Mouse (Mus musculus): ENCODE measurements around the gene Tsku. TPM values are rescaled to one million over a fixed set of nuclear protein-coding genes. Genes with fewer than 3 reads are reported as not detected.
A peak's percentile ranks its signal among the peaks of the same experiment; 100 is the strongest.

Tsku gene
- polyA plus RNA-seq, 1 experiment from 2014 or later: 23.6 TPM

DNA sequence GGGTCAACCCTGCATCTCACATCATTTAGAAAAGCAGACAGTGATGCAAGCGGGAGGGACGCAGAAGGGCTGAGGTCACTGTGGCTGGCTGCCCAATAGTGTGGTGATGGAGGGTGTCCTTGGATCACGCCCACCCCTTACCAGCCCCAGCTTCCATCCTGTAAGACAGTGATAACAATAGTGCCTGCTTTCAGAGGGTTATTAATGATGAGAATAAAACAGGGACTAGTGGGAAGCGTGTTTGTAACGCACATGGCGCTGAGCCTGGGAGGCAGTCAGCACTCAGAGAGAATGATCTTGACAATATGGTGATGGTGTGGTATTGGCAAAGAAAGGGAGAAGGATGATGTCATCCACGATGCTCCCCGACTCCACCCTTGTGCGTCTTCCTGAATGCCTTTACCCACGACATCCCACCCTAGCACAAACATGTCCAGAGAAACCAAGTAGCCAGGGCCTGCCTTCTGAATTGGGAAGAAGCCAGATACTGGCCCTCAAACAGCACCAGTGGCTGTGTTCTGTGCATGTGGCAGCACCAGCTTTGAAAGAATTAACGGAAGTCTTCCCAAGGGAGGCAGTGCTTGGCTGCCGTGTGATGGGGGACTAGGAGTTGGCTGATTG, 27.9 kb upstream of the Tsku start:
- H3K4me2 ChIP-seq (ENCODE audit: low read depth, low read length): no peak overlapping the region
- H3K9ac ChIP-seq (ENCODE audit: low read depth, low read length): no peak overlapping the region
- DNase-seq (ENCODE audit: low spot score): no peak
- WGBS: 77% methylated on average over 12 of the region's 12 CpGs
- no peaks in the 10 kb centered on the region for H3K27me3 ChIP-seq (replicated peaks; ENCODE audit: control insufficient read depth, insufficient read depth, low read length)
- no peak overlapping the region for H3K4me3 ChIP-seq (ENCODE audit: low read depth, low read length)
- no peaks in the 10 kb centered on the region for H3K9me3 ChIP-seq (ENCODE audit: control insufficient read depth, low read length)
- H3K27ac ChIP-seq (replicated peaks; ENCODE audit: low read depth, low read length): no peak overlapping the region
- no peaks in the 10 kb centered on the region for H3K36me3 ChIP-seq (ENCODE audit: control insufficient read depth, insufficient read depth, low read length)
- ATAC-seq (ENCODE audit: low read depth): no peak
- peaks cover 8% of the 10 kb centered on the region; the same call in 1 of the 2 replicates for H3K4me1 ChIP-seq (ENCODE audit: control insufficient read depth, insufficient read depth, low read length)

DNA sequence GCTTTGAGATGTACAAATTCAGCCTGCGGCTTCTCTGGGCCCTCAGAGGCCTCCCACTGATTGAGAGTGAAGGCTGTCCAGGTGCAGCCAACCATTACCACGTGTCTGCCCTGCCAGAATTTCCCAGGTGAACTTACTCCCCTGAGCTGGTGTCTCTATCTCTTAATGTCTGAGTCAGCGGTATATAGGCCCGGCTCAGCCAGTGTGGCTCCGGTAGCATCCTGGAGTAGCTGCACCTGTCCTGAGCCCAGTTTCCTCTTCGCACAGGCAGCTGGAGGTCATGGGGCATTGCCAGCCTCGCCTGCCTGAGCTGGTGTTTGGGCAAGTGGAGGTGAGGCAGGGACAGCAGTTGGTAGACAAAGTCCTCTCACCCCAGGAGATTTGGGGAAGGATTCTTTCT, 26.1 kb upstream of the Tsku start:
- H3K9me3 ChIP-seq (ENCODE audit: control insufficient read depth, low read length): no peaks in the 10 kb centered on the region
- ATAC-seq (ENCODE audit: low read depth): no peak
- no peak overlapping the region for H3K9ac ChIP-seq (ENCODE audit: low read depth, low read length)
- no peak overlapping the region for H3K27ac ChIP-seq (replicated peaks; ENCODE audit: low read depth, low read length)
- WGBS: 83% methylated on average over 7 of the region's 7 CpGs
- H3K4me3 ChIP-seq (ENCODE audit: low read depth, low read length): no peak overlapping the region
- no peaks in the 10 kb centered on the region for H3K27me3 ChIP-seq (replicated peaks; ENCODE audit: control insufficient read depth, insufficient read depth, low read length)
- no peak overlapping the region for H3K4me2 ChIP-seq (ENCODE audit: low read depth, low read length)
- no peaks in the 10 kb centered on the region for H3K36me3 ChIP-seq (ENCODE audit: control insufficient read depth, insufficient read depth, low read length)
- peaks cover 8% of the 10 kb centered on the region; the same call in 1 of the 2 replicates for H3K4me1 ChIP-seq (ENCODE audit: control insufficient read depth, insufficient read depth, low read length)
- DNase-seq (ENCODE audit: low spot score): no peak

DNA sequence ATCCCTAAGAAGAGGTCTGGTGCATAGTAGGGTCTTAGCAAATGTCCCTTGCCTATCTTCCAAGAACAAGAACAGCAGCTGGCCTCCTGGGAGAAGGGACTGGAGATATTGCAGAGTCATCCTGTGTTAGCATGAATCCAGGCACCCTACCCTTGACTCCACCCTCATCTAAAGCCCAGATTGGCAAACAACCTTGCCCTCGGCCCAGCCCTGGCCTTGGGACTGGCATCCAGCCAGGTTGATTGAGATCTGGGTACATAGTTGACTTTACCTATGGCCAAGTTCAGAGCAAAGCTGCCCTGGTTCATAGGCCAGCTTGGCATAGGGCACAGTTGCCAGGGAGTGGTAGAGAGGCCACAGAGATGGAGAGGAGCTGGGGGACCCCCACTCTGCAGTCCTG, 24.0 kb upstream of the Tsku start:
- 93% methylated on average over 1 of the region's 1 CpGs for WGBS
- no peak overlapping the region for H3K4me3 ChIP-seq (ENCODE audit: low read depth, low read length)
- no peaks in the 10 kb centered on the region for H3K27me3 ChIP-seq (replicated peaks; ENCODE audit: control insufficient read depth, insufficient read depth, low read length)
- ATAC-seq (ENCODE audit: low read depth) (no peak), DNase-seq (ENCODE audit: low spot score) (no peak)
- no peak overlapping the region for H3K4me2 ChIP-seq (ENCODE audit: low read depth, low read length)
- no peak overlapping the region for H3K27ac ChIP-seq (replicated peaks; ENCODE audit: low read depth, low read length)
- no peaks in the 10 kb centered on the region for H3K9me3 ChIP-seq (ENCODE audit: control insufficient read depth, low read length)
- no peaks in the 10 kb centered on the region for H3K36me3 ChIP-seq (ENCODE audit: control insufficient read depth, insufficient read depth, low read length)
- no peak overlapping the region for H3K9ac ChIP-seq (ENCODE audit: low read depth, low read length)
- H3K4me1 ChIP-seq (ENCODE audit: control insufficient read depth, insufficient read depth, low read length): no peaks in the 10 kb centered on the region

DNA sequence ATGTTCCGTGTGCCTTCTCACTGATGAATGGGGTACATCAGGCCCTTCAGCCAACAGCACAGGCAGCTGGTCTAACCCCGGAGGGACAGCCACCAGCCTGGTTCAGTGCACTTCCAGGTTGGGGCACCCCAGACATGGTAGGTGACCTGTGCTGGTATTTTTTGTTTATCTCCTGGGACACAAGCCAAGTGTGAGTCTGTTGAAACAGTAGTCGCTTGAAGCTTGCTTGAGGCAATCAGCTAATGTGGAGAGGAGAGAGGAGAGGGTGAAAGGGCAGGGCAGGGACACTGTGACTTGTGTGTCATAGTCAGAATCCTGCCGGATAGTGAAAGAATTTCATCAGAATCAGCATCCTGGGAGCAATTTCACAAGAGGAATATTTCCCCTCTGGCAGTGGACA, 22.2 kb upstream of the Tsku start:
- 47% methylated on average over 4 of the region's 4 CpGs for WGBS
- Histone ChIP-seq H3K9ac (ENCODE audit: low read depth, low read length) (no peak overlapping the region), H3K36me3 (ENCODE audit: control insufficient read depth, insufficient read depth, low read length) (no peaks in the 10 kb centered on the region), H3K4me2 (ENCODE audit: low read depth, low read length) (no peak overlapping the region), H3K27me3 (replicated peaks; ENCODE audit: control insufficient read depth, insufficient read depth, low read length) (no peaks in the 10 kb centered on the region), H3K27ac (replicated peaks; ENCODE audit: low read depth, low read length) (no peak overlapping the region), H3K9me3 (ENCODE audit: control insufficient read depth, low read length) (no peaks in the 10 kb centered on the region), H3K4me1 (ENCODE audit: control insufficient read depth, insufficient read depth, low read length) (no peaks in the 10 kb centered on the region), H3K4me3 (ENCODE audit: low read depth, low read length) (no peak overlapping the region)
- no peak for DNase-seq (ENCODE audit: low spot score)
- no peak for ATAC-seq (ENCODE audit: low read depth)

DNA sequence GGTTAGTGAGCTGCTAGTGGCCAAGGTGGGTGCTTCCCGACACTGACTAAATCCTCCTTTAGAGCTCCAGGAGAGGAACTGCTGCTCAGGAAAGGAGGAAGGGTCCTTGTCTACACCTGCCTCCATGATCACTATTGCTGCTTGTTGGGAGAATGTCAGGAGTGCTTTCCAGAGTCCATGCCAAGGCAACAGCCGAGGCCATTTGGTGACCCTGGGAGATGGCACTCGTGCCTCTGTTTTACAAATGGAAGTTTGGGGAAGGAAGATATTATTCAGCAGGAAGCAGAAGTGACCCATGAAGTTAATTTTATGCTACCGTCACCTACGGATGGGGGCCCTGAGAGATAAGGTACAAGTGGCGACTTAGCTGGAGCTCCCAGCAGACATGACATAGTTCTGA, 21.7 kb upstream of the Tsku start:
- Histone ChIP-seq H3K4me3 (ENCODE audit: low read depth, low read length) (no peak overlapping the region), H3K27me3 (replicated peaks; ENCODE audit: control insufficient read depth, insufficient read depth, low read length) (no peaks in the 10 kb centered on the region), H3K9me3 (ENCODE audit: control insufficient read depth, low read length) (no peaks in the 10 kb centered on the region), H3K9ac (ENCODE audit: low read depth, low read length) (no peak overlapping the region), H3K27ac (replicated peaks; ENCODE audit: low read depth, low read length) (no peak overlapping the region), H3K4me1 (ENCODE audit: control insufficient read depth, insufficient read depth, low read length) (no peaks in the 10 kb centered on the region), H3K4me2 (ENCODE audit: low read depth, low read length) (no peak overlapping the region), H3K36me3 (ENCODE audit: control insufficient read depth, insufficient read depth, low read length) (no peaks in the 10 kb centered on the region)
- DNase-seq (ENCODE audit: low spot score) (no peak), ATAC-seq (ENCODE audit: low read depth) (no peak)
- 76% methylated on average over 6 of the region's 6 CpGs for WGBS

DNA sequence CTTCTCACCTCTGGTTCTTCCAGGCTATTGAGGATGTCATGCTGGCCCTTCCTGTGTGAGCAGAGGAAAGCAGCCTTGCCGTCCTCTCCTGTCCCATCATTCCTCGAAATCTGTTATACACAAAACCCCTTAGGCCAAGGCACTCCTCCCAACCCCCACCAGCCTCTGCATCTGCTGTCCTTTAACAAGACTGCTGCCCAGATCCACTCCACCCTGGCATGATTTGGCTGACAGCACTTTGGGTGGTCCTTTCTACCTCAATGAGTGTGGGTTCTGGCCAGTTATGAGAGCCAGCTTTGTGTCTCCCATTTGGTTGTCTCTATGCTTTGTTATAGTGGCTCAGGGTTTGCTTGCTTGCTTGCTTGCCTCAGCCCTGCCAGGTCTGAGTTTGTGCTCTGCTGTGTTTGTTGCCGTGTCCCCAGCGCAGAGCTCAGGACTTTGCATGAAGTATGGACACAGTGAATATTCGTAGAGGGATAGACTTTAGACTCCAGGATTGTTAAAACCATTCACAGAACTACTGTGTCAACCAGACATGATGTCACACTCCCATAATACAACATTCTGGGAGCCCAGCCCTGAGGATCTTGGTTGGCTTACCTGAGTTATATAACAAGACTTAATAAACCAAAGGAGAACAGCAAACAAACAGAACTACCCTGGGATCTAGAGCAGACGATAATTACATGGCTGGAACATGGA, 19.2 kb upstream of the Tsku start:
- Histone ChIP-seq H3K4me1 (ENCODE audit: control insufficient read depth, insufficient read depth, low read length) (no peaks in the 10 kb centered on the region), H3K9me3 (ENCODE audit: control insufficient read depth, low read length) (no peaks in the 10 kb centered on the region), H3K9ac (ENCODE audit: low read depth, low read length) (no peak overlapping the region), H3K27ac (replicated peaks; ENCODE audit: low read depth, low read length) (no peak overlapping the region), H3K27me3 (replicated peaks; ENCODE audit: control insufficient read depth, insufficient read depth, low read length) (no peaks in the 10 kb centered on the region), H3K4me3 (ENCODE audit: low read depth, low read length) (no peak overlapping the region), H3K36me3 (ENCODE audit: control insufficient read depth, insufficient read depth, low read length) (no peaks in the 10 kb centered on the region), H3K4me2 (ENCODE audit: low read depth, low read length) (no peak overlapping the region)
- DNase-seq (ENCODE audit: low spot score): no peak
- 60% methylated on average over 6 of the region's 6 CpGs for WGBS
- ATAC-seq (ENCODE audit: low read depth): peak; percentile 39; the same call in 1 of the 2 replicates

DNA sequence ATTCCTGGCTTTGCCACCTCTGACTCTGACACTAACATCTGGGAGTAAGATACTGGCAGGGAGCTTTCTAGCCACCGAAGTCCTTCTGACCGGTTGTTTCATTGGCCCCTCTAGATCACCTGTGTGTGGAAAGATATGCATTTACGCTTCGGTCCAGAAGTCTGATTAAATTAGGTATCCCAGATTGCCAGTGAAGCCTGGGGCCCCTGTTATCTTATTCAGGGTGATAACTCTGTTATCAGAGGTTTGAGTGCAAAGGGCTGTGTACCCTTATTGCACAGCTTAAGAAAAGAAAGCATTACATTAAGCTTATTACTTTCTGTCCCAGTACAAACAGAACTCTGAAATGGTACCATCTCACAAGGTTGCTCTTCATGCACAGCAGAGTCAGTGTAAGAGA, 18.1 kb upstream of the Tsku start:
- Histone ChIP-seq H3K27ac (replicated peaks; ENCODE audit: low read depth, low read length) (no peak overlapping the region), H3K4me3 (ENCODE audit: low read depth, low read length) (no peak overlapping the region), H3K4me1 (ENCODE audit: control insufficient read depth, insufficient read depth, low read length) (no peaks in the 10 kb centered on the region), H3K4me2 (ENCODE audit: low read depth, low read length) (no peak overlapping the region), H3K27me3 (replicated peaks; ENCODE audit: control insufficient read depth, insufficient read depth, low read length) (no peaks in the 10 kb centered on the region), H3K9me3 (ENCODE audit: control insufficient read depth, low read length) (no peaks in the 10 kb centered on the region), H3K9ac (ENCODE audit: low read depth, low read length) (no peak overlapping the region), H3K36me3 (ENCODE audit: control insufficient read depth, insufficient read depth, low read length) (no peaks in the 10 kb centered on the region)
- ATAC-seq (ENCODE audit: low read depth) (no peak), DNase-seq (ENCODE audit: low spot score) (no peak)
- WGBS: 88% methylated on average over 4 of the region's 4 CpGs

DNA sequence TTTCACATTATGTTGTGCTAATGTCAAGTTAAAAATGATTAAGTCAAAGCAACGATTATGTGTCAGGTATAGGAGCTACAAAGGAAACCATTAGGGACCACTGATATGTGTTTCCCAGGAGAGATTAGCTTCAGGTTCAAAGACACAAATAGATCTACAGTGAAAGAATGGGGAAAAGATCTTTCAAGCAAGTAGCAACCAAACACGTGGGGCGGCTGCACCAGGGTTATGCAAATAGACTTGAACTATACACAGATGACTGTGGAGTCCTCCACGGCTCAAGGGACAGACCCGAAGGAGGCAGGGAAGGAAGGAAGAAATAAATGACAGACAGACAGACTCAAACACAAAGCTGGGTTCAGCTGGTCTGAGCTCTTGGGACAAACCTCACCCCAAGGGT, 16.1 kb upstream of the Tsku start:
- Histone ChIP-seq H3K9me3 (ENCODE audit: control insufficient read depth, low read length) (no peaks in the 10 kb centered on the region), H3K9ac (ENCODE audit: low read depth, low read length) (no peak overlapping the region), H3K27me3 (replicated peaks; ENCODE audit: control insufficient read depth, insufficient read depth, low read length) (no peaks in the 10 kb centered on the region), H3K4me1 (ENCODE audit: control insufficient read depth, insufficient read depth, low read length) (no peaks in the 10 kb centered on the region), H3K27ac (replicated peaks; ENCODE audit: low read depth, low read length) (no peak overlapping the region), H3K4me2 (ENCODE audit: low read depth, low read length) (no peak overlapping the region), H3K4me3 (ENCODE audit: low read depth, low read length) (no peak overlapping the region), H3K36me3 (ENCODE audit: control insufficient read depth, insufficient read depth, low read length) (no peaks in the 10 kb centered on the region)
- 59% methylated on average over 5 of the region's 5 CpGs for WGBS
- ATAC-seq (ENCODE audit: low read depth): 0 out of 2 replicates have a peak, but pooled peaks have one; percentile 15
- no peak for DNase-seq (ENCODE audit: low spot score)

DNA sequence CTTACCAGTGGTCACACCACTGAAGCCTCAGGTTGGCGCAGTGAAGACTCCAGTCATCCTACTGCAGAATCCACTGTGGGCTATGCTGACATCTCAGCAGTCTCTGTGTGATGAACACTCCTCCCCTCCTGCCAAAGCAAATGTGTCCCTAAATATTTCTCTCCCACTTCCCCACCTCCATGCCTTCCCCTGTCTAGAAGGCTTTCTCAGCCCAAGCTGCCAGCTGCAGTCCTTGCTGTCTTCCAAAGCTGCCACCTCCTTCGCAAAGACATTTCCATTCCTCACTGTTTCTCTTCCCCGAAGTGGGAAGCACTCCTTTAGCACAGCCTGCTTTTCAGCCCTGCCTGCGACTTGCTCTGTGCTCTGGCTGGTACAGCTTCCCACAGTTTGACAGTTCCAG, 10.0 kb upstream of the Tsku start:
- DNase-seq (ENCODE audit: low spot score) (no peak), ATAC-seq (ENCODE audit: low read depth) (no peak)
- H3K4me1 ChIP-seq (ENCODE audit: control insufficient read depth, insufficient read depth, low read length): peaks cover 4% of the 10 kb centered on the region; the same call in 1 of the 2 replicates
- H3K9ac ChIP-seq (ENCODE audit: low read depth, low read length): no peak overlapping the region
- no peaks in the 10 kb centered on the region for H3K36me3 ChIP-seq (ENCODE audit: control insufficient read depth, insufficient read depth, low read length)
- WGBS: 30% methylated on average over 4 of the region's 4 CpGs
- no peak overlapping the region for H3K4me3 ChIP-seq (ENCODE audit: low read depth, low read length)
- no peaks in the 10 kb centered on the region for H3K9me3 ChIP-seq (ENCODE audit: control insufficient read depth, low read length)
- H3K27ac ChIP-seq (replicated peaks; ENCODE audit: low read depth, low read length): no peak overlapping the region
- H3K27me3 ChIP-seq (replicated peaks; ENCODE audit: control insufficient read depth, insufficient read depth, low read length): no peaks in the 10 kb centered on the region; the same call in 1 of the 2 replicates
- H3K4me2 ChIP-seq (ENCODE audit: low read depth, low read length): no peak overlapping the region
